Mouse (Mus musculus): Measurements from ENCODE around the gene Cenpe. TPM values are rescaled to one million over a fixed set of nuclear protein-coding genes. Genes with fewer than 3 reads are reported as not detected.

Gene Cenpe
- polyA plus RNA-seq, 1 experiment from 2014 or later = 2.8 TPM

- peak; percentile 83 for ATAC-seq
- Histone ChIP-seq H3K27me3 (ENCODE audit: control insufficient read depth, insufficient read depth, low read depth, low read length) (no peaks in the 10 kb centered on the region), H3K36me3 (ENCODE audit: control insufficient read depth, insufficient read depth, low read length) (no peaks in the 10 kb centered on the region), H3K4me1 (ENCODE audit: control insufficient read depth, insufficient read depth, low read length) (peaks cover 11% of the 10 kb centered on the region), H3K27ac (ENCODE audit: low read length) (no peak within 1 kb of the TSS), H3K9ac (ENCODE audit: low read depth, low read length) (peak within 1 kb of the TSS; percentile 66), H3K4me3 (ENCODE audit: low read depth, low read length) (peak within 1 kb of the TSS; percentile 31), H3K9me3 (replicated peaks; ENCODE audit: control insufficient read depth, low read length, poor library complexity, severe bottlenecking) (no peaks in the 10 kb centered on the region), H3K4me2 (ENCODE audit: low read length) (peak within 1 kb of the TSS; percentile 59)
- WGBS = 11% methylated on average over 27 of the region's 28 CpGs
Observed at GRCm38 (mm10) chr3:135307411-135308259, 95.3 kb downstream of the Cenpe start, which contains the start of gene Slc9b2. TSS of gene Slc9b2 (plus strand) at chr3:135307700.

- no peaks in the 10 kb centered on the region for H3K36me3 ChIP-seq (ENCODE audit: control insufficient read depth, insufficient read depth, low read length)
- H3K9me3 ChIP-seq (replicated peaks; ENCODE audit: control insufficient read depth, low read length, poor library complexity, severe bottlenecking) = no peaks in the 10 kb centered on the region
- H3K27me3 ChIP-seq (ENCODE audit: control insufficient read depth, insufficient read depth, low read depth, low read length) = no peaks in the 10 kb centered on the region
- H3K4me1 ChIP-seq (ENCODE audit: control insufficient read depth, insufficient read depth, low read length) = peaks cover under 1% of the 10 kb centered on the region; the same call in 1 of the 2 replicates
- no peak overlapping the region for H3K4me3 ChIP-seq (ENCODE audit: low read depth, low read length)
- H3K9ac ChIP-seq (ENCODE audit: low read depth, low read length) = no peak overlapping the region
- no peak for ATAC-seq
- H3K4me2 ChIP-seq (ENCODE audit: low read length) = no peak overlapping the region
- 5% methylated on average over 2 of the region's 2 CpGs for WGBS
- no peak overlapping the region for H3K27ac ChIP-seq (ENCODE audit: low read length)
Observed at GRCm38 (mm10) chr3:135312916-135313491, 100.7 kb downstream of the Cenpe start.

DNA sequence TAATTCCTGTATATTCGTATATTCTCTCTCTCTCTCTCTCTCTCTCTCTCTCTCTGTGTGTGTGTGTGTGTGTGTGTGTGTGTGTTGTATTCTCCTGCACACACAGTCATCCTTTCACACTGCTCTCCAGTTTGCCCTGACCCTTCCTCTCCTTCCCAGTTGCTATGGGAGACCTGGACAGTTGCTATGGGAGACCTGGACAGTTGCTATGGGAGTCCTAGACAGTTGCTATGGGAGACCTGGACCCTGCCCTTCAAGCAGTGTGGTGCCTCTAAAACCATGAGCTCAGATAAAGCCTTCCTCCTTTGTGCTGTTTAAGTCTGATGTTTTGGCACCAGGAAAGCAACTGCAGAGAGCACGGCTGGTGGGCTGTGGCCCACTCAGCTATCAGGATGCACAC lies 101.4 kb downstream of the Cenpe start:
- Histone ChIP-seq H3K4me2 (ENCODE audit: low read length) (no peak overlapping the region), H3K27ac (ENCODE audit: low read length) (no peak overlapping the region), H3K9me3 (replicated peaks; ENCODE audit: control insufficient read depth, low read length, poor library complexity, severe bottlenecking) (no peaks in the 10 kb centered on the region), H3K27me3 (ENCODE audit: control insufficient read depth, insufficient read depth, low read depth, low read length) (no peaks in the 10 kb centered on the region), H3K9ac (ENCODE audit: low read depth, low read length) (no peak overlapping the region), H3K4me1 (ENCODE audit: control insufficient read depth, insufficient read depth, low read length) (no peaks in the 10 kb centered on the region), H3K36me3 (ENCODE audit: control insufficient read depth, insufficient read depth, low read length) (no peaks in the 10 kb centered on the region), H3K4me3 (ENCODE audit: low read depth, low read length) (no peak overlapping the region)
- ATAC-seq = peak; percentile 82
- 34% methylated on average over 2 of the region's 2 CpGs for WGBS

DNA sequence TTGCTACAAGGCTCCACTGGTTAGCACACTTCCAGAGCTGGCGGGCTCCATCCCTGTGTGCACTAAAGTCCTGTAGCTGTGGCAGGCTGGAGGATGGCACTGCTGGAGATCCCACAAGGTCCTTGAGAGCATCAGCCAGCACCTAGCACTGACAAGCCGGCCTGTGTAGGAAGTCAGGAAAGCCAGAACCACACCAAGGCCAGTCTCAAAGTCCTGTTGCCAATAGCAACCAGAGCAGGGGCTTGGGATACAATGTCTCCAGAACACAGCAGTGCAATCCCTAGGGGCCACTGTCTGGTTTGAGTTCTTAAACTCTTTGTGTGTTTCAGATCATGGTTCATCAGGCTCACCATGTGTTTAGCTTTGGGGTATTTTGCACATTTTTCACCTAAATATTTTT lies 102.5 kb downstream of the Cenpe start:
- 56% methylated on average over 2 of the region's 2 CpGs for WGBS
- H3K4me1 ChIP-seq (ENCODE audit: control insufficient read depth, insufficient read depth, low read length) = no peaks in the 10 kb centered on the region
- ATAC-seq = peak; percentile 54; the same call in 1 of the 2 replicates

GRCm38 (mm10) chr3:135315720-135316425 lies 103.5 kb downstream of the Cenpe start:
- no peak for ATAC-seq
- WGBS = 92% methylated on average over 9 of the region's 9 CpGs
- H3K4me3 ChIP-seq (ENCODE audit: low read depth, low read length) = no peak overlapping the region
- H3K9ac ChIP-seq (ENCODE audit: low read depth, low read length) = no peak overlapping the region
- H3K36me3 ChIP-seq (ENCODE audit: control insufficient read depth, insufficient read depth, low read length) = no peaks in the 10 kb centered on the region
- H3K4me2 ChIP-seq (ENCODE audit: low read length) = no peak overlapping the region
- no peaks in the 10 kb centered on the region for H3K9me3 ChIP-seq (replicated peaks; ENCODE audit: control insufficient read depth, low read length, poor library complexity, severe bottlenecking)
- H3K4me1 ChIP-seq (ENCODE audit: control insufficient read depth, insufficient read depth, low read length) = no peaks in the 10 kb centered on the region
- no peaks in the 10 kb centered on the region for H3K27me3 ChIP-seq (ENCODE audit: control insufficient read depth, insufficient read depth, low read depth, low read length)
- H3K27ac ChIP-seq (ENCODE audit: low read length) = no peak overlapping the region

More for the DNA sequence above, 102.5 kb downstream of the Cenpe start:
- no peak overlapping the region for H3K9ac ChIP-seq (ENCODE audit: low read depth, low read length)
- no peak overlapping the region for H3K4me2 ChIP-seq (ENCODE audit: low read length)
- no peaks in the 10 kb centered on the region for H3K36me3 ChIP-seq (ENCODE audit: control insufficient read depth, insufficient read depth, low read length)
- no peak overlapping the region for H3K27ac ChIP-seq (ENCODE audit: low read length)
- H3K9me3 ChIP-seq (replicated peaks; ENCODE audit: control insufficient read depth, low read length, poor library complexity, severe bottlenecking) = no peaks in the 10 kb centered on the region
- no peak overlapping the region for H3K4me3 ChIP-seq (ENCODE audit: low read depth, low read length)
- H3K27me3 ChIP-seq (ENCODE audit: control insufficient read depth, insufficient read depth, low read depth, low read length) = no peaks in the 10 kb centered on the region

- Histone ChIP-seq H3K36me3 (ENCODE audit: control insufficient read depth, insufficient read depth, low read length) (no peaks in the 10 kb centered on the region), H3K9me3 (replicated peaks; ENCODE audit: control insufficient read depth, low read length, poor library complexity, severe bottlenecking) (no peaks in the 10 kb centered on the region), H3K4me3 (ENCODE audit: low read depth, low read length) (no peak overlapping the region), H3K4me1 (ENCODE audit: control insufficient read depth, insufficient read depth, low read length) (no peaks in the 10 kb centered on the region), H3K9ac (ENCODE audit: low read depth, low read length) (no peak overlapping the region), H3K27me3 (ENCODE audit: control insufficient read depth, insufficient read depth, low read depth, low read length) (no peaks in the 10 kb centered on the region), H3K4me2 (ENCODE audit: low read length) (no peak overlapping the region), H3K27ac (ENCODE audit: low read length) (no peak overlapping the region)
- 88% methylated on average over 11 of the region's 11 CpGs for WGBS
- no peak for ATAC-seq
Observed at GRCm38 (mm10) chr3:135318331-135318730, 106.0 kb downstream of the Cenpe start.

Other genes starting within 250 kb of the Cenpe start
- 4.0 and 4.8 TPM in 2 replicates for gene Bdh2, start 68.7 kb downstream of the Cenpe start, polyA plus RNA-seq (2015; fragmentation: Nextera tagmentation; extraction: Ambion mirVana)
- gene Slc9b2, start 95.2 kb downstream of the Cenpe start, polyA plus RNA-seq (2015; fragmentation: Nextera tagmentation; extraction: Ambion mirVana) = 1.8 and 2.9 TPM in 2 replicates
- 0.41 TPM in 1 of 2 replicates, not detected in the other for gene Slc9b1, start 135.5 kb downstream of the Cenpe start, polyA plus RNA-seq (2015; fragmentation: Nextera tagmentation; extraction: Ambion mirVana)
- 68.8 and 74.3 TPM in 2 replicates for gene Cisd2, start 211.4 kb downstream of the Cenpe start, polyA plus RNA-seq (2015; fragmentation: Nextera tagmentation; extraction: Ambion mirVana)
- 336 and 353 TPM in 2 replicates for gene Ube2d3, start 225.6 kb downstream of the Cenpe start, polyA plus RNA-seq (2015; fragmentation: Nextera tagmentation; extraction: Ambion mirVana)